Mouse (Mus musculus): Measurements from ENCODE around the gene Cst3. TPM values are rescaled to one million over a fixed set of nuclear protein-coding genes. Genes with fewer than 3 reads are reported as not detected.

Gene Cst3
- total RNA-seq, 4 experiments from 2014 or later: 477 to 640 (median 523) TPM

- no peak for DNase-seq (ENCODE audit: low spot score in 2 of 2)
Measured at GRCm38 (mm10) chr2:148856630-148857400, 18.7 kb downstream of the Cst3 start.

DNA sequence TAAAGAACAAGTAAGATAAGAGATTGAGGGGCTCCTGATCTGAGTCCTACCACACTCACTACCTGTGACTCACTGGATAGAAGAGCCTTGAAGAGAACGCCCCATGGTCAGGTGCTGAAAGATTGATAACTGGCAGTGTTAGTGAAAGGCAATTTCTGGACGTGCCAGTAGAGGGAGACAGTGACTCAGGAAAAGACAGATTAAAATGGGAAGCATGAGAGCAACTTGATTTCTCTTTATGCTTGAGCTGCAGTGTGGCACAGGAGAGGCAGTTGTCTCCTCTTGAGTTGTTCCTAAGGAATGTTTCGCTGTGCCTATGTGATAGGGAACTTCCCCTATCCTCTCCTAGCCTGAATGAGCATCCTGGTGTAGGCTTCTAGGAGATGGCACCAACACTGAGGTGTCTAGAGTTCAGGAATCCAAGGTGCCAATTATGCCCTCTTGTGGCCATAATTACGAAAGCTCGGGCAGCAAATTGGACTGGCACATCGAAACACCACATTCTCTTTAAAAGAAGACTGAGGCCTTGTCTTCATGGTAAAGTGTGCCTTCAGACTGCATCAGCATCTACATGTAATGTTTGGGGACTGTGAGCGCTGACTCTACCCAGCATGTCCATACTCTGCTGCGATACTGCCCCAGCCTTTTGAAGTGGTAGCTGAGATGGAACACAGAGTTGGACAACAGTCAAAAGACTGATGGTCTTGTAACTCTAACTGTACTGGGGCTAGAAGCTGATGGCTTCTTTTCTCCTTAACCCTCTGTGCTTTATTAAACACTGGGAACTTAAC lies 24.2 kb downstream of the Cst3 start:
- DNase-seq (ENCODE audit: low spot score in 2 of 2): peak; percentile 70 to 79

- no peak for DNase-seq (ENCODE audit: low spot score in 2 of 2)
Measured at GRCm38 (mm10) chr2:148839224-148839623, 36.3 kb downstream of the Cst3 start.

- DNase-seq (ENCODE audit: low spot score in 2 of 2): no peak
Measured at GRCm38 (mm10) chr2:148838075-148838777, 37.3 kb downstream of the Cst3 start.

DNA sequence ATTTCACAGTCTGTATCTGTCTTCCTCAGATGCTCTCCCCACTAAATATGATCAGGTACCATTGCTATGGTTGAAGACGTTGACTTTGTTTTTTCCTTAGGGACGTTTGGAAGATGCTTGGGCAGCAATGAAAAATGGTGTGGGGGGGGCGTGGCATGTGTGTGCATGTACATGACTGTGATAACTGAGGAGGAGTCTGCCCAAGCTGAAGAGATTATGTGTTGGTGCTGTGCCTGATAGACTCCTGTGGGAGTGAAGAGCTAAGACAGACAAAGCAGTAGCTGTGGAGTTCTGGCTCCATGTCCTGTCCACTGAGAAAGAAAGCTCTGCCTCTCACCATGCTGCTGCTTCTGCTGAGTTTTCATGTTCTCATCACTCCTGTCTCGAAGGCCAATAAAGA lies 40.6 kb downstream of the Cst3 start, which contains the start of gene Cst9:
Gene Cst9, plus strand, starts transcription at position 236 of the 400 bp plus-strand sequence.
- no peak for DNase-seq (ENCODE audit: low spot score in 2 of 2)

GRCm38 (mm10) chr2:148825986-148826385 lies 49.5 kb downstream of the Cst3 start:
- no peak for DNase-seq (ENCODE audit: low spot score in 2 of 2)

Other genes with a start within 250 kb of the Cst3 start
- 1 to 10 TPM; 6.0 to 8.0 (median 6.6) TPM for gene Nxt1, start 203.1 kb downstream of the Cst3 start, total RNA-seq (2022)
- 10 to 100 TPM; 19.2 to 27.7 (median 23.9) TPM for gene Gzf1, start 194.7 kb downstream of the Cst3 start, total RNA-seq (2022)
- 1 to 10 TPM; 4.1 to 6.1 (median 4.8) TPM for gene Napb, start 143.2 kb downstream of the Cst3 start, total RNA-seq (2022)
- not detected for gene Cstl1, start 125.3 kb downstream of the Cst3 start, total RNA-seq (2022)
- not detected for gene Cst11, start 104.2 kb downstream of the Cst3 start, total RNA-seq (2022)
- gene 8030411F24Rik, start 93.7 kb downstream of the Cst3 start, total RNA-seq (2022): not detected
- gene Cst12, start 86.3 kb downstream of the Cst3 start, total RNA-seq (2022): not detected
- gene Cst8, start 76.9 kb downstream of the Cst3 start, total RNA-seq (2022): not detected
- gene Cst13, start 55.6 kb downstream of the Cst3 start, total RNA-seq (2022): not detected
- not detected for gene Cst9, start 40.5 kb downstream of the Cst3 start, total RNA-seq (2022)
- gene 9230104L09Rik, start 10.7 kb downstream of the Cst3 start, total RNA-seq (2022): 1 to 10 TPM in 3 of 4 experiments, under 1 TPM in 1; 0.47 to 2.8 (median 1.9) TPM
- not detected for gene Gm1330, start 127.6 kb upstream of the Cst3 start, total RNA-seq (2022)
- gene Gm10750, start 141.5 kb upstream of the Cst3 start, total RNA-seq (2022): not detected

Data from gastrocnemius, adult 8-10 months (tissue).